Mouse (Mus musculus): ENCODE results near the gene Rcl1. TPM values are rescaled to one million over a fixed set of nuclear protein-coding genes. Genes with fewer than 3 reads are reported as not detected.

The Rcl1 gene
- polyA plus RNA-seq, 1 experiment from 2014 or later, result 79.2 TPM

DNA sequence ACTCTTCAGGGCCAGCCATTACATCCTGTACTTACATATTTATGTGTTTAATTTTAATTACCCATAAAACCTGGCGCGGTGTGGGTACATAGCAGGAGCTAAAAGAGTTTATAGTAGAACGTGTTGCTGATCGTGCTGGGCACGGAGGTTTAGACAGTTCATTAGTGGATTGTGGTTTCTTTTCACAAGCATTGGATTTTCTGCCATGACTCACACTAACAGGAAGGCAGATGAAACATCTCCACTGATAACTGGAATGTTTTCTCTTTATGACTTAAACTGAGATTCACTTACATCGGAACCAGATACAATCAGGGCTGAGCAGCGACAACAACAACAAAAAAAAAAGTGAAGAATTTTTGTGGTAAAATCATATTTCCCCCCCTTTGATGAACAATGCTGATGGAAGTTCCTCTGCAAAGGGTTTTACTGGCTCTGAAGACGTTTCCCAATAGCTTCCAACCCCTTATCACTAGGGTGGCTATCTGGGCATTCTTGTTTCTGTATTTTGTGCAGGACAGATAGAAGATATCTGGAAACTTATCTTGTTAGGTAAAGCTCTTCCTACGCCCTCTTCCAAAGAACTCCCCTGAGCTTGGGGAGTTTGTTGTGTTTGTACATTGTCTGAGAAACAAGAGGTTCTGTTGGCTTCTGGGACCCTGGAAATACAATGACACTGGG lies 84.5 kb downstream of the Rcl1 start:
- no peak for TF ChIP-seq CTCF (IDR thresholded peaks at IDR 0.05; ENCODE audit: low read depth)
- no peak overlapping the region for H3K9ac ChIP-seq (replicated peaks)

DNA sequence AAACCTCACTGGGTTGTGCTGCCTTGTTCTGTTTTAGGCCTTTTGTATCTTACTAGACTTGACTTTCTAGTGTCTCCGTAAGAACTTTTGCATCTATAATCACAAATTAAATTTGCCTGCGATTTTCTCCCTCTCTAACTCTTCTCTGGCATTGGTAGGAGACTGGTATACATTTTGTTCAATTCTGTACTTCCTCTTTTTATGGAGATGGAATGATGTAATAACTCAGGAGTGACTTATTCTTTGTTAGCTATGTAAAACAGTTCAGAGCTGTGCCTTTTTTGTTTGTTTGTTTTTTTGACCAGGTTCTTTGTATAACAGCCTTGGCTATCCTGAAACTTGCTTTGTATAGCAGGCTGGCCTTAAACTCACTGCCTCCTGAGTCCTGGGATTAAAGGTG lies 87.7 kb downstream of the Rcl1 start:
- Histone ChIP-seq H3K27me3 (ENCODE audit: insufficient read depth, low read length) (no peaks in the 10 kb centered on the region), H3K4me3 (ENCODE audit: low read depth, low read length) (no peak overlapping the region), H3K4me2 (ENCODE audit: low read depth, low read length) (no peak overlapping the region), H3K36me3 (replicated peaks; ENCODE audit: insufficient read depth, low read length) (no peaks in the 10 kb centered on the region), H3K4me1 (ENCODE audit: insufficient read depth) (peaks cover 10% of the 10 kb centered on the region), H3K9ac (replicated peaks) (no peak overlapping the region), H3K9me3 (ENCODE audit: low read length) (no peaks in the 10 kb centered on the region), H3K27ac (ENCODE audit: low read depth) (no peak overlapping the region)
- no peak for TF ChIP-seq EP300 (IDR thresholded peaks at IDR 0.05; ENCODE audit: low read depth)
- TF ChIP-seq CTCF (IDR thresholded peaks at IDR 0.05; ENCODE audit: low read depth), result no peak
- no peak for ATAC-seq
- DNase-seq, result no peak
- 74% methylated on average over 2 of the region's 2 CpGs for WGBS (ENCODE audit: insufficient replicate concordance)

More for the DNA sequence above, 84.5 kb downstream of the Rcl1 start:
- Histone ChIP-seq H3K36me3 (replicated peaks; ENCODE audit: insufficient read depth, low read length) (no peaks in the 10 kb centered on the region), H3K4me3 (ENCODE audit: low read depth, low read length) (no peak overlapping the region), H3K9me3 (ENCODE audit: low read length) (no peaks in the 10 kb centered on the region), H3K4me2 (ENCODE audit: low read depth, low read length) (peak overlapping the region; percentile 4), H3K4me1 (ENCODE audit: insufficient read depth) (peaks cover 10% of the 10 kb centered on the region), H3K27me3 (ENCODE audit: insufficient read depth, low read length) (no peaks in the 10 kb centered on the region), H3K27ac (ENCODE audit: low read depth) (no peak overlapping the region)
- ATAC-seq, result no peak
- WGBS (ENCODE audit: insufficient replicate concordance), result 40% methylated on average over 9 of the region's 9 CpGs
- no peak for DNase-seq

MicroRNA genes within 50 kb of the gene (microRNA counts, 519-probe panel; counts per million panel counts)
- microRNA mmu-miR-101b, result 6,857 counts per million, percentile 83 among the panel's probes with 10 or more counts

Small RNA genes within 50 kb of the gene (microRNA-seq; reads per million reads assigned to microRNA genes)
- 31,417 reads per million, percentile 98 among the genes with 10 or more reads in this experiment for gene Mir101b

Other genes with a start within 250 kb of the Rcl1 start
- 4.7 and 5.7 TPM in 2 replicates for gene Plpp6, start 137.4 kb upstream of the Rcl1 start, polyA plus RNA-seq (2015; fragmentation: Nextera tagmentation; extraction: Ambion mirVana)
- 8.1 and 10.9 TPM in 2 replicates for gene 4430402I18Rik, start 133.6 kb upstream of the Rcl1 start, polyA plus RNA-seq (2015; fragmentation: Nextera tagmentation; extraction: Ambion mirVana)
- gene Cdc37l1, start 111.0 kb upstream of the Rcl1 start, polyA plus RNA-seq (2015; fragmentation: Nextera tagmentation; extraction: Ambion mirVana), result 10.0 and 10.2 TPM in 2 replicates
- gene Ak3, start 53.4 kb upstream of the Rcl1 start, polyA plus RNA-seq (2015; fragmentation: Nextera tagmentation; extraction: Ambion mirVana), result 48.1 and 49.9 TPM in 2 replicates
- gene Jak2, start 150.5 kb downstream of the Rcl1 start, polyA plus RNA-seq (2015; fragmentation: Nextera tagmentation; extraction: Ambion mirVana), result 5.6 and 6.0 TPM in 2 replicates
- gene Insl6, start 224.0 kb downstream of the Rcl1 start, polyA plus RNA-seq (2015; fragmentation: Nextera tagmentation; extraction: Ambion mirVana), result 1.2 TPM in 2 replicates
- gene Rln1, start 233.3 kb downstream of the Rcl1 start, polyA plus RNA-seq (2015; fragmentation: Nextera tagmentation; extraction: Ambion mirVana), result not detected in 2 replicates

All from liver, postnatal 0 days (tissue).